Mouse (Mus musculus) thymus, adult 2 months (tissue): ENCODE results near the gene Tmem223. TPM values are rescaled to one million over a fixed set of nuclear protein-coding genes. Genes with fewer than 3 reads are reported as not detected.

Experiments
- DNase-seq: peaks from one replicate; pipeline ENCODE4 v3.0.0; 2021
- H3K27ac ChIP-seq: fragments of 200-500 bp; 2 replicates; pipeline ENCODE4 v1.5.1; 2012; ENCODE audit warnings: low read length, control low read depth; ENCODE audit not compliant: control insufficient read depth, insufficient read depth
- H3K27me3 ChIP-seq: fragments of 200-500 bp; 2 replicates; pipeline ENCODE4 v1.6.1; 2012; ENCODE audit warnings: mild to moderate bottlenecking, low read length, moderate library complexity, mixed read lengths; ENCODE audit not compliant: control insufficient read depth, insufficient read depth
- H3K36me3 ChIP-seq: fragments of 200-500 bp; 2 replicates; pipeline ENCODE4 v1.6.1; 2012; ENCODE audit warnings: mild to moderate bottlenecking, low read length, moderate library complexity; ENCODE audit not compliant: control insufficient read depth, insufficient read depth
- H3K4me1 ChIP-seq: fragments of 200-500 bp; replicated peaks from 2 replicates; pipeline ENCODE4 v1.6.1; 2012; ENCODE audit warnings: low read length; ENCODE audit not compliant: control insufficient read depth, insufficient read depth
- H3K4me3 ChIP-seq: fragments of 200-500 bp; 2 replicates; pipeline ENCODE4 v1.5.1; 2012; ENCODE audit warnings: mild to moderate bottlenecking, low read length, control low read depth, moderate library complexity; ENCODE audit not compliant: control insufficient read depth, insufficient read depth
- CTCF ChIP-seq: fragments of 200-500 bp; IDR thresholded peaks from 2 replicates; pipeline ENCODE4 v1.5.1; 2012; ENCODE audit warnings: mild to moderate bottlenecking, control low read depth, low read length, moderate library complexity, borderline replicate concordance; ENCODE audit not compliant: control insufficient read depth, poor library complexity, insufficient read depth; ENCODE audit errors: extremely low read depth
- POLR2A ChIP-seq: fragments of 200-500 bp; IDR thresholded peaks from 2 replicates; pipeline ENCODE4 v1.6.1; 2012; ENCODE audit warnings: mild to moderate bottlenecking, low read length, control low read depth, moderate library complexity; ENCODE audit not compliant: control insufficient read depth, poor library complexity, insufficient read depth; ENCODE audit errors: extremely low read depth
- WGBS: fragments of 180-500 bp; shearing (Covaris S2); methylation state at CpG from one replicate; pipeline ENCODE4 v1.1.7; 2018; 5-methylcytosine and 5-hydroxymethylcytosine counted together
- polyA plus RNA-seq: library from polyadenylated mRNA; depleted of rRNA; stranded (reverse); fragments of >200 nt; gene quantifications from 2 replicates; pipeline ENCODE4 v1.2.3, GENCODE M21; 2012

The Tmem223 gene
- polyA plus RNA-seq, 1 experiment, result 363 TPM

DNA sequence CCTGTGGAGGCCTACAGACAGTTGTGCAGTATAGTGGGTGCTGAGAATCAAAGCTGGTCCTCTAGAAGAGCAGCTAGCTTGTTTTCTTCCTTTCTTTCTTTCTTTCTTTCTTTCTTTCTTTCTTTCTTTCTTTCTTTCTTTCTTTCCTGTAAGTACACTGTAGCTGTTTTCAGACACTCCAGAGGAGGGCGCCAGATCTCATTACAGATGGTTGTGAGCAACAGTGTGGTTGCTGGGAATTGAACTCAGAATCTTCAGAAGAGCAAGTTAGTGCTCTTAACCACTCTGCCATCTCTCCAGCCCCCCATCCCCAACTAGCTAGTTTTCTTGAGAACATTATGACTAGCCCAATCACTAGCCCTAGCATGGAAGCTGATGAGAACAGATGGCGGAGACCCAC, 10.0 kb upstream of the Tmem223 start:
- Histone ChIP-seq H3K4me3 (no peak overlapping the region), H3K4me1 (peaks cover 6% of the 10 kb centered on the region), H3K27me3 (no peaks in the 10 kb centered on the region), H3K27ac (no peak overlapping the region), H3K36me3 (peaks cover 37% of the 10 kb centered on the region)
- WGBS, result 93% methylated on average over 2 of the region's 2 CpGs
- peak; percentile 20 for DNase-seq
- TF ChIP-seq POLR2A (no peak), CTCF (no peak)

DNA sequence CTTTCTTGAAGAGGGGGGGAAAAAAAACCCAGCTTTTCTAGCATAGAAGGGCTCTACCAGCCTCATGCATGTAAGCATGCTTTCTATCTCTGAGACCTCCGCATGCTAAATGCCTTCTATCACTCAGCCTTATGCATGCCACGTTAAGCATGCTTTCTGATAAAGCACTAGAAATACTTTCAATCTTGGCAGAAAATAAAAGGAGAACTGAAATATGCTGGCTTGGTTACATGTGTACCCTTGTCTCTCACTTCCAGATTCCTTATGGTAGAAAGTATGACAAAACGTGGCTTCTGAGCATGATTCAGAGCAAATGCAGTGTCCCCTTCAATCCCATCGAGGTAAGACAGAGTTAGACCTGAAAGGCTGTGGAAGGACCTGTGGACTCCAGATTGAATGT, 7.5 kb upstream of the Tmem223 start:
- Histone ChIP-seq H3K4me1 (peaks cover 4% of the 10 kb centered on the region; the same call in 1 of the 2 replicates), H3K27ac (no peak overlapping the region), H3K27me3 (no peaks in the 10 kb centered on the region), H3K36me3 (peaks cover 62% of the 10 kb centered on the region), H3K4me3 (no peak overlapping the region)
- TF ChIP-seq POLR2A, result no peak
- no peak for TF ChIP-seq CTCF
- DNase-seq, result no peak
- WGBS, result 92% methylated on average over 4 of the region's 4 CpGs

DNA sequence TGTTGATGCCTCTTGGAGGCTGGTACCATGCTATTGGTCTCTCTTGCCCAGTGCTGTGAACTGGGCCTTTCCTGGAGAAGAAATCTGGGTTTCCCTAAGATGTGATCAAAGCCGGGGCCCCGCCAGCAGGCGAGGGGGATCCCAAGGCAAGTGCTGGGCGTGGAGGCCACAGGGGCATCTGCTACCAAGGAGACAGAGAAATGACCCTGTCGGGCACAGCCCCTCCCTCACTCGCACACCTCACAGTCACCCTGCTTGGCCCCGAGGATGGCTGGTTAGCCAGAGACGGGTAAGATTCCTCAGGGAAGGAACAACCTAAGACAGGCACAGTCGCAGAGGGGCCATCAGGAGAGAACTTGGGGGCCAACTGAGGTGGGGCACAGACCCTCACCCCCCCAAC, 5.2 kb upstream of the Tmem223 start:
- Histone ChIP-seq H3K4me3 (no peak overlapping the region), H3K27ac (no peak overlapping the region), H3K27me3 (no peaks in the 10 kb centered on the region), H3K4me1 (peaks cover 4% of the 10 kb centered on the region), H3K36me3 (peaks cover 83% of the 10 kb centered on the region)
- 97% methylated on average over 9 of the region's 9 CpGs for WGBS
- TF ChIP-seq POLR2A (no peak), CTCF (no peak)
- no peak for DNase-seq

DNA sequence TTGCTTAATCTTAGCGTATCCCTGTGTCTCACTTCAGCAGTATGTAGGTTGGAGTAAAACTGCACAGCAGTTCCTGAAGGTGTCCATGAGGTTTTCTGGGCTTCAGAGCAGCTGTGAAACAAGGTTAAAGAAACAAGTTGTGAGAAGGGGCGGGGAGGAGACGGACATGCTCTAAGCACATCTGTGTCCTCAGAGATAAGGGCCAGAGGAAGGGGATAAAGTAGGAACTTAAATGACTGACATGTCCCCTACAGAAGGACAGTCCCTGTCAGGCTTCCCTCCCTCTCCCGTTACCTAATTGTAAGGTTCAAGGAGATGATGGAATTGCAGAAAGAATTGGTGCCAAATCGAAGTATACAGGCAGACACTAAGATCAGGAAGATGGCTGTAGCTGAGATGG, 2.2 kb downstream of the Tmem223 start:
- Histone ChIP-seq H3K4me3 (no peak overlapping the region), H3K4me1 (peaks cover 23% of the 10 kb centered on the region)

DNA sequence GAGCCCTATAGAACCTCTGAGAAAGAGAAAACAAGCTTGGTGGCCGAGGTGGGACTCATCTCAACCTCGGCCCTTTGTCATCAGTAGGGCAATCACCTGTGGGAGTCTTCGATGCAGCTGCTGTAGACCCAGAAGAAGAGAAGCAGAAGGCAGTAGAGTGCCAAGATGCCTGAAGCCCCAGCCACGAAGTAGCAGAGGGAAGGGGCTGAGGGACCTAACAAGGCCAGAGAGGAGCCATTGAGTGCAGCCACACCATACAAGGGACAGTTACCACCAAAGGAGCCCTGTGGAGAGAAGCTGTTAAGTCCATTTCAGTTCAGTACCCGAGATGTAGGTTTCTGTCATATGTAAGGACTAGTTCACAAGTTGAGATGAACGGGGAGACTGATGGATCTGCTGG, 2.6 kb downstream of the Tmem223 start:
- Histone ChIP-seq H3K27me3 (no peaks in the 10 kb centered on the region), H3K36me3 (peaks cover 25% of the 10 kb centered on the region), H3K27ac (no peak overlapping the region), H3K4me3 (peak overlapping the region; percentile 24), H3K4me1 (peaks cover 23% of the 10 kb centered on the region)
- no peak for TF ChIP-seq POLR2A
- no peak for TF ChIP-seq CTCF
- no peak for DNase-seq
- 47% methylated on average over 6 of the region's 6 CpGs for WGBS

More for the DNA sequence above, 2.2 kb downstream of the Tmem223 start:
- Histone ChIP-seq H3K27me3 (no peaks in the 10 kb centered on the region), H3K36me3 (peaks cover 29% of the 10 kb centered on the region), H3K27ac (no peak overlapping the region)
- WGBS, result 69% methylated on average over 5 of the region's 5 CpGs
- TF ChIP-seq POLR2A, result no peak
- DNase-seq, result no peak

DNA sequence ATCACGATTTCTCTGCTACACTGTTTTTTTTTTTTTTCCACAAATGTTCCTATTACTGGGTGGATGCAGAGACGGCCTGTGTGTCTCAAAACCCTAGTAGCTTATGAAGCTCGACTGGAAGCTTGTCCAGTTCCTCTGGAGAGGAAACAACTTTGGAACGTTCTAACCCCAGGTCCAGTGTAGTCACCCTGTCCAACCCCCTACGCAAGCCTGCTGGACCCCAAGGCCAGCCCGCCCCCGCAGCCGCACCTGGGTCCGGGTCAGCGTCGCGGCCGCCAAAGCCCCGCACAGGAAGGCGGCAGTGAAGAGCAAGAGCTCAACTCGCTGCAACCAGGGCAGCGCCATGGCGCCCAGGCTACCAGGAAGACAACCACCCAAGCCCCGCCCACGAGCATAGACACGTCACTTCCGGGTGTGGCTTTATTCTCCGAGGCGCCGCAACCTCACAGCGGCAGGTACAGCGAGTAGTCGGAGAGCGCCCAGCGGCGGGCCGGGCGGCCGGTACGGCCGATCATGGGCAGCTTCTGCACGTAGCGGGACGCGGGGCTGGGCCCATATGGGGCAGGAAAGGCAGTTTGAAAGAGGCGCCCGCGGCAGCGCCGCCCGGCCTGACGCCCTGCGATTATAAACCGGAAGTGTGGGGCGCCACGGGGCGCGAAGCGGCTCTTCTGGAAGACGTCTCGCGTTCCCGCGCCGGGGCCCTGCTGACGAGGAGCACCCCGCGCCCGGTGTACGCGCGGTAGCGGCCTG, 3.5 kb downstream of the Tmem223 start, which contains the start of gene Tmem179b:
TSS of gene Tmem179b (minus strand) at position 382 of the 750 bp plus-strand sequence.
- DNase-seq, result peak; percentile 97
- peak within 1 kb of the TSS; percentile 65 for H3K27ac ChIP-seq
- TF ChIP-seq CTCF, result peak; percentile 62; the same call in 1 of the 2 replicates
- peak; percentile 98 for TF ChIP-seq POLR2A
- no peaks in the 10 kb centered on the region for H3K27me3 ChIP-seq
- under 1% methylated on average over 68 of the region's 68 CpGs for WGBS
- H3K4me1 ChIP-seq, result peaks cover 23% of the 10 kb centered on the region
- H3K4me3 ChIP-seq, result peak within 1 kb of the TSS; percentile 55
- peaks cover 16% of the 10 kb centered on the region for H3K36me3 ChIP-seq
